Mouse (Mus musculus): Measurements from ENCODE around the gene Praf2. TPM values are rescaled to one million over a fixed set of nuclear protein-coding genes. Genes with fewer than 3 reads are reported as not detected.

The Praf2 gene
- polyA plus RNA-seq, 1 experiment from 2014 or later = 58.7 TPM

DNA sequence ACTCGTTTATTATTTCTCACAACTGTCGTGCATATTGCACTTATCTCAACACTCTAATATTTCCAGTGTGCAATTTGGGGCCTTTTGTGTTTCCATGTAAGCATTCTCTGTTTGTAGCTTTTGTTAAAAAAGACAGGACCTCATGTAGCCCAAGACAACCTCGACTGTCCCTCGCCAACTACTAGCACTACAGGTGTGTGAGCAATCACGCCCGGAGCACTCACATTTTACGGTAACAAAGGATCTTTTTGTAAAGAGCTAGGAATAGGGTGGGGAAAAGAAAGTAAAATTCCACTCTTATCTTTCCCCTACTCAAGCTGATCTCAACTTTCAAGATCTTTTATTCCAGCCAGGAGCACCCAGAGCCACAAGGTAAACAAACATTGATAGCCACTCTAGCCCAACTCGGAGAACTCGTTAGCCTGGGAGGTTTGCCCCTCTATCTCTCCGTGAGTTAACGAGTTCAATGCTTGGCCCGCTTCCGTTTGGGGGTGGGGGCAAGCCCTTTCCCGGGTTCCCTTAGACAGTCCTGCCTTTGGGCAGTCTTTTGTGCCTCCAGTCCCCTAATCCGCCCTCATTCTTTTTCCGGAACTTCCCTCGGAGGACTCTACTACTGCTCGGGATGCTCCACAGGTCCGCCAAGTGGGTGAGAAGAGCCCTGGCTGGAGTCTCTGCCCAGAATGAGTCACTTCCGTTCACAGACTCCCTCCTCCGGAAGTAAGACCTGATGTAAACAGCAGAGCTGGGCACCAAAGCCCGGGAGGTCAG, 6.5 kb upstream of the Praf2 start, which contains the start of gene Gm45208:
Gm45208 (plus strand) TSS at position 732 of the 768 bp plus-strand sequence.
- ChIA-PET POLR2A (interaction anchor here (0.5 kb wide), 1 partner anchor 66 kb away, joined by 3 read pairs; no protein-coding TSS in a partner anchor), CTCF (no interaction called here)
- in situ Hi-C loops (cut with MboI; ENCODE audit: low pct_unique_long_range_greater_than_20kb) = no loop called here
- H3K27me3 ChIP-seq = peaks cover 5% of the 10 kb centered on the region
- ATAC-seq = peak; percentile 84
- peak; percentile 38 for DNase-seq (ENCODE audit: low read depth, low spot score)
- TF ChIP-seq CTCF (IDR thresholded peaks at IDR 0.05) = no peak

DNA sequence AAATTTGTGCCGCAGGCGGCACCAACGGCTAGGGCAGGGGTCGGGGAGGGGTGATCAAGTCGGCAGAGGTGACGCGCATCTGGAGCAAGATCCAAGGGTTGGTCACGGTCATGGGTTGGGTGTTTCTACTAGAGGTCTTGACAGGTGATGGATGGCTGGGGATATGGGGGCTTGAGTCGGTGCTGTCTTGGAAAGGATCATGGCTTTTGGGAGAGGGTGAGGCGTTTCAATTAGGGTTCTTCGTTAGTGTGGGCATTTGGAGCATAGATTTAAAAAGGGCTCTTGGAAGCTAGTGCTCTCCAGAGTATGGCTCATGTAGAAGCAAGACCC, 6.0 kb upstream of the Praf2 start:
- peak; percentile 5 for ATAC-seq
- ChIA-PET CTCF (no interaction called here), POLR2A (no interaction called here)
- in situ Hi-C loops (cut with MboI; ENCODE audit: low pct_unique_long_range_greater_than_20kb) = no loop called here
- no peak for DNase-seq (ENCODE audit: low read depth, low spot score)
- no peak for TF ChIP-seq CTCF (IDR thresholded peaks at IDR 0.05)
- peaks cover 5% of the 10 kb centered on the region for H3K27me3 ChIP-seq

DNA sequence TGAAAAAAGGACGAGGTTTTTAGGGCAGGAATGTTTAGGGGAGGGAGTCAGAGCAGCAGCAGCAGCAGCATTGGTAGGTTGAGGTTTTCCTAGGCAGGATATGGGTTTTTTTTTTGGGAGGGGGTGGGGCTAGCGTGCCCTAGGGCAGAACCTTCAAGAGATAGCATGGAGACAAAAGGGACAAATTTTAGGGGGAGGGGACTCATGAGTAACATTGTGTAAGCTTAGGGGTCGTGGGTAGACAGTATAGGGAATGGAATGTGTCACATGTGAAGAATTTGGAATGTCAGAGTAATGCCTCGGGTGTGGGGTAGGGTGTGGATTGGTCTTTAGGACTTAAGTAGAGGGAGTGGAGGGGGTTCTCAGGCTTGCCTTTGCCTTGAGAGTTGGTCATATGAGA, 5.5 kb upstream of the Praf2 start:
- POLR2A ChIA-PET = no interaction called here
- ATAC-seq (no peak), DNase-seq (ENCODE audit: low read depth, low spot score) (no peak)
- H3K27me3 ChIP-seq = peaks cover 5% of the 10 kb centered on the region
- no peak for TF ChIP-seq CTCF (IDR thresholded peaks at IDR 0.05)
- in situ Hi-C loops (cut with MboI; ENCODE audit: low pct_unique_long_range_greater_than_20kb) = no loop called here
- CTCF ChIA-PET = no interaction called here

DNA sequence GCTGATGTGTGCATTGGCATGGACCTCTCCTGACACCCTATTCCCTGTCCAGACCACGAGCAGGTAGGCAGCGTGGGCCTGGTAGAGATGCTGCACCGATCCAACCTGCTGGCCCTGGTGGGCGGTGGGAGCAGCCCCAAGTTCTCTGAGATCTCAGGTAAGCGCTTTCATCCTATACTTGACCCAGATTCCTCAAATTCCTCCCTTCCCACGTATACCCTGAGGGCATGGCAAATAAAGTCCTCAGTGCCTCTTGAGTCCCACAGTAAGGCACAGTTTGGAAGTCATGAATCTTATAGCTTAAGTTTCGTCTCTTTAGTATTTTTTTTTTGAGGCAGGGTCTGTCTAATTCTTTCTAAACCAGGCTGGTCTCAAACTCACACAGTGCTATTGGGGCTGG, 4.1 kb upstream of the Praf2 start:
- ATAC-seq = no peak
- ChIA-PET POLR2A (no interaction called here), CTCF (no interaction called here)
- peaks cover 3% of the 10 kb centered on the region for H3K27me3 ChIP-seq
- TF ChIP-seq CTCF (IDR thresholded peaks at IDR 0.05) = no peak
- in situ Hi-C loops (cut with MboI; ENCODE audit: low pct_unique_long_range_greater_than_20kb) = no loop called here
- no peak for DNase-seq (ENCODE audit: low read depth, low spot score)

DNA sequence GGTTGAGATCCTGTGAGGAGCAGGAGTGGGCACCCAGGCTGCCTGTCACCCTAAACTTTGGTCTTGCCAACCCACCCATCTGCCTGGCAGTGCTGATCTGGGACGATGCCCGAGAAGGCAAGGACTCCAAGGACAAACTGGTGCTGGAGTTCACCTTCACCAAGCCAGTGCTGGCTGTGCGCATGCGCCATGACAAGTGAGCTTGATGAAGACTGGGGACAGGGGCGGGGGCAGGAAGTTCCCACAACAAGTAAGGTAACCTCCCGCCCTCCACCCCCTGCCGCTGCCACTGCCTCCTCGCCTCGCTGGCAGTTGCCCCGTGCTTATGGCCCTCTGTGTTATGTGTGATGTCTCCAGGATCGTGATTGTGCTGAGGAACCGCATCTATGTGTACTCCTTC, 2.4 kb upstream of the Praf2 start:
- in situ Hi-C loops (cut with MboI; ENCODE audit: low pct_unique_long_range_greater_than_20kb) = no loop called here
- TF ChIP-seq CTCF (IDR thresholded peaks at IDR 0.05) = no peak
- CTCF ChIA-PET = interaction anchor here (1.5 kb wide), 1 partner anchor 13 kb away, joined by 4 read pairs; no protein-coding TSS in a partner anchor
- POLR2A ChIA-PET = no interaction called here
- ATAC-seq = no peak
- peaks cover 3% of the 10 kb centered on the region for H3K27me3 ChIP-seq
- DNase-seq (ENCODE audit: low read depth, low spot score) = no peak

DNA sequence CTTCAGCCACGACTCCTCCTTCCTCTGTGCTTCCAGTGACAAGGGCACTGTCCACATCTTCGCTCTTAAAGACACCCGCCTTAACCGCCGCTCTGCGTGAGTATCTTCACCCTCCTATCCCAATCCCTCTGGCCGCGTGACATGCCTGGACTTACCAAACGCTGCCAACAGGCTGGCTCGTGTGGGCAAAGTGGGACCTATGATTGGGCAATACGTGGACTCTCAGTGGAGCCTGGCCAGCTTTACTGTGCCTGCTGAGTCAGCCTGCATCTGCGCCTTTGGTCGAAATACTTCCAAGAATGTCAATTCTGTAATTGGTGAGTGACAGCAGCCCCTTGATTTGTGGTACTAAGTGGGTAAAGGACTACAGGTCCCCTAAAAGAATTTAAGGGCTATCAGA, 1.1 kb upstream of the Praf2 start:
- no peak for TF ChIP-seq CTCF (IDR thresholded peaks at IDR 0.05)
- POLR2A ChIA-PET = no interaction called here
- ATAC-seq (no peak), DNase-seq (ENCODE audit: low read depth, low spot score) (no peak)
- in situ Hi-C loops (cut with MboI; ENCODE audit: low pct_unique_long_range_greater_than_20kb) = no loop called here
- peaks cover 3% of the 10 kb centered on the region for H3K27me3 ChIP-seq
- CTCF ChIA-PET = no interaction called here

DNA sequence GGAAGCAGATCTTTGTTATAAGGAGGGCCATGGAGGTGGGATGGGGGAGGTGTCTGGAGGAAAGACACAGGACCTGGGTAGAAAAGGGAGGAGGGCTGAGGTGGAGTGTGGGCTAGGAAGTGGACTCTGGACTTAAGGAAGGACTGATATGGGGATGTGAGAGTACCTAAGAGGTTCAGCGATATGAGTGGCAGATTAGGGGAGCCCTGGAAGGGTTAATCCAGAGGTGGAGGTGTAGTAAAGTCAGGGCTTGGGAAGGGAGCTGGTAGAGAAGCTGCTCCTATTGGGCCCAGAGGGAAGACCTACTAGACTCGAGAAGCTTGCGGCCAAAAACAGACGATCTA, 655 bp downstream of the Praf2 start:
- no peak for TF ChIP-seq CTCF (IDR thresholded peaks at IDR 0.05)
- in situ Hi-C loops (cut with MboI; ENCODE audit: low pct_unique_long_range_greater_than_20kb) = no loop called here
- POLR2A ChIA-PET = no interaction called here
- ATAC-seq = no peak
- peaks cover 3% of the 10 kb centered on the region for H3K27me3 ChIP-seq
- CTCF ChIA-PET = interaction anchor here (1.2 kb wide), 1 partner anchor 65 kb away, joined by 3 read pairs; no protein-coding TSS in a partner anchor
- DNase-seq (ENCODE audit: low read depth, low spot score) = no peak

DNA sequence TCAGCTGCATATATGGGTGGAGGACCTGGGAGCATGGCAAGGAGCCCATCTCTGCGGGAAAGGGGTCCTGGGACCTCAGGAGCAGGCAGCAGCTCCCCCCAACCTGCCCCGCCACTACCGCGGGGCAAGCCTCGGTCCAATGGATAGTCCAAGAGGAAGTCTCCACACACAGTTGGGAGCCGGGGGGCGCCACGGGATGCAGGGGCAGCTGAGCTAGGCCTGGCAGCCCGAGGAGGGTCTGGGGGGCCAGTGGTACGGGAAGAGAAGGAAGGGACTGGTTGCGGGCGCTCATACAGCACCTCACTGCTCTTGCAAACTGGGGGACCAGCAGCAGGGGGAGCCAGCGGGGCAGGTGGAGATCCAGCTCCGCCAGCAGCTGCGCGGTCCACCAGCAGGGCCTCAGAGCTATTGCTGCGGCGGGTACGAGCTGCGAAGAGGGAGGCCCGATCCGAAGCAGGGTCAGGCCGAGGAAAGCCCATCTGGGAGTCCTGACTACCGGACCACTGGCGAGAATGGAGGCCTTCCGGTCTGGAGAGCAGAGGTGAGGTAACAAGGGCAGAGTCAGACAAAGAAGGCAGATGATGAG, 5.4 kb downstream of the Praf2 start:
- no peaks in the 10 kb centered on the region for H3K27me3 ChIP-seq
- in situ Hi-C loops (cut with MboI; ENCODE audit: low pct_unique_long_range_greater_than_20kb) = no loop called here
- DNase-seq (ENCODE audit: low read depth, low spot score) = no peak
- ATAC-seq = no peak
- CTCF ChIA-PET = no interaction called here
- no peak for TF ChIP-seq CTCF (IDR thresholded peaks at IDR 0.05)
- POLR2A ChIA-PET = no interaction called here

DNA sequence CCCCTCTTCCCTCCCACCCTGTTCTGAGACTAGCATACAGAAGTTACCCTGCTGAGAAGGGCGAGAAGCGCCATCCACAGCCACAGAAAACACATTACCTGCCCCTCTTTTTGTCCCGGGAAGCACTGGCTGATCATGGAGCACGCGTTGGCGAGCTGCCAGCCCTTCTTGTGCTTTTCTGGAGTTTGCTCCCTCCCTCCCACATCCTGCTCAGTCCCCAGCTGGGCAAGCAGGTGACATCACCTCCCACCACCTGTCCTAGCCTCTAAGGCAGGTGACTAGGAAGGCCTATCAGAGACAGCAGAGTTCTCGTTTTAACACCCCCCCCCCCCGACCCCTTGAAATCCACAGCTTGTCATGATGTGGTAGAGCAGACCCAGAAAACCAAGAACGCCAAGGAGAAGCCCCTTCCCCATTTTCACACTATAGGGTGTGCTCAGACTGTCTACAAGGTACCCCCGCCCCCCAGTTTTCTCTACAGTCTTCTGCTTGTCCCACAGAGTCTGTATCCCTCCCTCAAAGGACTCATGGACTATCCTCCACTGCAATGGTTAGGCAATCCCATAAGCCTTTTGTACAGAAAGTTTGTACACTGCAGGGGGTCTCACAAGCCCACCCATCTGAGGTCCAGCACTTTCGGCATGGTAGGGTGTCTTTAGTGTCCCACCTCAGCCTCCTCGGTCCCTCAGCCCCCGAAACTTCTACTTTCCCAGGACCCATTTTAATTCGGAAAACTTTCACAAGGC, 11.3 kb downstream of the Praf2 start:
- no peak for DNase-seq (ENCODE audit: low read depth, low spot score)
- no peak for TF ChIP-seq CTCF (IDR thresholded peaks at IDR 0.05)
- ChIA-PET POLR2A (interaction anchor here (0.6 kb wide), 1 partner anchor 9 kb away, joined by 3 read pairs; no protein-coding TSS in a partner anchor), CTCF (interaction anchor here (1.7 kb wide), 1 partner anchor 14 kb away, joined by 4 read pairs; no protein-coding TSS in a partner anchor)
- H3K27me3 ChIP-seq = no peaks in the 10 kb centered on the region
- no peak for ATAC-seq
- in situ Hi-C loops (cut with MboI; ENCODE audit: low pct_unique_long_range_greater_than_20kb) = no loop called here

DNA sequence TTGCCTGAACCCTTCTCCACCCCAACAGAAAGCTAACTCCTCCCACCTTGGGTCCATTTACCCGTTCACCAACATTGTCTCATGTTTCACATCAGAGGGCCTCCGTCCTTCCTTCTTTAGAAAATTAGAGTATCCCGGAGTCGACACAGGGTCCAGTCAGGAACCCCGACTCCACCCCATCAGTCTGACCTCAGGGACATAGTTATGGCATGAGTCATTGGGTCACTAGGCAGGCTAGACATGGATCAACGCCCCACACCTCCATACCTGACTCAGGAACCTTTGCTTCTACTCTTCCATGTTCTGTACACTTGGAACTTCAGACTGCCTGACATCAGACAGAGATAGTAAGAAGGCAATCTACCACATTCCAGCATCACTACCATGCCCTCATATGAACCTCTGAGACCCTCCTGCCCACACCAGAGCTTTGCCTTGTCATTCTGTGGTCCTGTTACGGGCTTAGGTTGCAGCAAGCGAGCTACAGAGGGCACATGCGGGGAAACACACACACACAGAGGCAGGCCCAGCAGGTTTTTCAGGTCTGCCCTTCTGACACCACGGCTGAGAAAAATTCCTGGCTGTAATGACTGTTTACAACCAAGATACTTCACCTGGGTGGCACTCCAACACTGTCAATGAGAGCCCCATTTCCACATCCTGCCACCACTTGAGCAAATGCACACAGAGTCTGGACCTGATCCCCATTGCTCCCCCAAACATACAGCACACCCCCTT, 12.0 kb downstream of the Praf2 start:
- in situ Hi-C loops (cut with MboI; ENCODE audit: low pct_unique_long_range_greater_than_20kb) = no loop called here
- no peak for DNase-seq (ENCODE audit: low read depth, low spot score)
- no peak for TF ChIP-seq CTCF (IDR thresholded peaks at IDR 0.05)
- POLR2A ChIA-PET = interaction anchor here (0.6 kb wide), 1 partner anchor 9 kb away, joined by 3 read pairs; no protein-coding TSS in a partner anchor
- no peak for ATAC-seq
- CTCF ChIA-PET = no interaction called here
- H3K27me3 ChIP-seq = no peaks in the 10 kb centered on the region
